Mouse (Mus musculus) midbrain, embryonic 10.5 days (tissue): ENCODE measurements around the gene Ostf1. TPM values are rescaled to one million over a fixed set of nuclear protein-coding genes. Genes with fewer than 3 reads are reported as not detected.

ENCODE experiments used
- DNase-seq: peaks from one replicate; pipeline ENCODE4 v3.0.0-alpha.2; 2017; ENCODE audit warnings: low spot score
- H3K27ac ChIP-seq: fragments of 300-500 bp; sonication (generic); replicated peaks from 2 replicates; pipeline ENCODE4 v1.5.1; 2016; ENCODE audit warnings: mild to moderate bottlenecking
- H3K27me3 ChIP-seq: fragments of 300-500 bp; sonication (generic); 2 replicates; pipeline ENCODE4 v1.6.1; 2016; ENCODE audit warnings: low read depth, mild to moderate bottlenecking; ENCODE audit not compliant: poor library complexity, severe bottlenecking
- H3K36me3 ChIP-seq: fragments of 300-500 bp; sonication (generic); 2 replicates; pipeline ENCODE4 v1.6.1; 2016; ENCODE audit warnings: mild to moderate bottlenecking, moderate library complexity
- H3K4me1 ChIP-seq: fragments of 300-500 bp; sonication (generic); 2 replicates; pipeline ENCODE4 v1.6.1; 2016
- H3K4me3 ChIP-seq: fragments of 300-500 bp; sonication (generic); 2 replicates; pipeline ENCODE4 v1.5.1; 2016; ENCODE audit warnings: mild to moderate bottlenecking, moderate library complexity
- H3K9me3 ChIP-seq: fragments of 300-500 bp; sonication (generic); replicated peaks from 2 replicates; pipeline ENCODE4 v1.6.1; 2016; ENCODE audit warnings: mild to moderate bottlenecking
- WGBS: fragments of 180-500 bp; shearing (Covaris S2); methylation state at CpG from one replicate; pipeline ENCODE4 v1.1.7; 2016; 5-methylcytosine and 5-hydroxymethylcytosine counted together
- polyA plus RNA-seq: library from polyadenylated mRNA; unstranded; fragments of >200 nt; fragmentation: Nextera tagmentation; extraction: Ambion mirVana; gene quantifications from 2 replicates; pipeline ENCODE4 v1.2.1, GENCODE M21; 2016

Gene Ostf1
- polyA plus RNA-seq, 1 experiment from 2014 or later, result 49.7 TPM

DNA sequence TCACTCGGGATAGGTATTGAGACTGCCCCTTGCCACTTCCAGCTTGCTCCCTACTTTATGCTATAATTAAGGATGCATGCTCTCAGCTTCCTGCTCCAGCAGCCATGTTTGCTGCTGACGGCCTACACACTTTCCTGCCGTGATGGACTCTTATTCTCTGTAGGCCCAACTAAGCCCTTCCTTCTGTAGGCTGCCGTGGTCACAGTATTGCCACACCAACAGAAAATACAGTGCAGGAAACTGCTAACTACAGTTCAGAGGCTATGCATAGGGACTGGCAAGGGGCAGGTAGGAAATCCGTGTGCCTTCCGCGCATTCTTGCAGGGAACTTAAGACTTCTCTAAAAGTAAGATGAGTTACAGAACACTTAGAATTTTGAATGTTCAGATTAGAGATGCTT, 17.3 kb downstream of the Ostf1 start:
- H3K36me3 ChIP-seq, result no peaks in the 10 kb centered on the region
- H3K27me3 ChIP-seq, result no peaks in the 10 kb centered on the region
- no peak for DNase-seq
- no peak overlapping the region for H3K27ac ChIP-seq
- WGBS, result 85% methylated on average over 7 of the region's 7 CpGs
- no peaks in the 10 kb centered on the region for H3K9me3 ChIP-seq
- H3K4me3 ChIP-seq, result no peak overlapping the region
- peaks cover 12% of the 10 kb centered on the region for H3K4me1 ChIP-seq

DNA sequence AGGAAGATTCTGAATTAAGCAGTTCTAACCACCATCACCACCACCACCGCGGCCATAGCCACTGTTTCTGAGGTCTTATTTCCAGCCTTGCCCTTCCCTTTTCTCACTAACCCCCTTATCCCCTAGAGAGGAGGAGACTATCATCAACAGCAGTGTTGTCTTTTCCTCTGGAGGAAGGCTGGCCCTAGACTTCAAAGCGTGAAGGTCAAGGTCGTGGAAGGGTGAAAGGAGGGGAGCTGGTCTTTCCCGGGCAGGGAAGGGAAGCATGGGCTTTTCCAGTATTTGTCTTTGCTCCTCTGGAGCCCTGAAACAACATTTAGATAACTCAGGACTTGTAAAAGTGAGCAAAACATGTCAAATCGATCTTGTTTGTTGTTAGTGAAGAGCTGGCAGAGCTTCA, 22.6 kb downstream of the Ostf1 start:
- 76% methylated on average over 6 of the region's 6 CpGs for WGBS
- Histone ChIP-seq H3K9me3 (no peaks in the 10 kb centered on the region), H3K27ac (no peak overlapping the region), H3K27me3 (no peaks in the 10 kb centered on the region), H3K4me3 (no peak overlapping the region), H3K4me1 (peaks cover 21% of the 10 kb centered on the region), H3K36me3 (no peaks in the 10 kb centered on the region)
- DNase-seq, result no peak

DNA sequence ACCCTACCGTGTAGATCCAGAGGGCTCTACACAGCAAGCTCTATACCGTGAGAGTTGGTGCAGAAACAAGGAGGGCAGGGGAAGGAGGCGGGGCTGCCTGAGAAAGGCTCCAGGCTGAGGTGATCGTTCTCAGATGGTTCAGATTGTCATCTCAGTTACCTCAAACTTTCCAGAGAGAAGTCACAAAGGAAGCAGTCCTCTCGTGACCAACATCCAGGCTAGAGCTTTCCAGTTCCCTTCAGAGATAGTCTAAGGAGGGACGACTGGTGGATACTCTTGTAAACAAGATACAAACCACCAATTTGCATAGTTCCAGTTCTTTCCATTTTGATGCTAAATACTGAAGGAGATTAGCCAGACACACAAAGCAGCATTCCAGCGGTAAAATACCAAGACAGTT, 23.7 kb downstream of the Ostf1 start:
- DNase-seq, result no peak
- H3K36me3 ChIP-seq, result no peaks in the 10 kb centered on the region
- no peaks in the 10 kb centered on the region for H3K27me3 ChIP-seq
- no peaks in the 10 kb centered on the region for H3K9me3 ChIP-seq
- H3K27ac ChIP-seq, result no peak overlapping the region
- WGBS, result 48% methylated on average over 7 of the region's 7 CpGs
- H3K4me3 ChIP-seq, result no peak overlapping the region
- H3K4me1 ChIP-seq, result peaks cover 15% of the 10 kb centered on the region

DNA sequence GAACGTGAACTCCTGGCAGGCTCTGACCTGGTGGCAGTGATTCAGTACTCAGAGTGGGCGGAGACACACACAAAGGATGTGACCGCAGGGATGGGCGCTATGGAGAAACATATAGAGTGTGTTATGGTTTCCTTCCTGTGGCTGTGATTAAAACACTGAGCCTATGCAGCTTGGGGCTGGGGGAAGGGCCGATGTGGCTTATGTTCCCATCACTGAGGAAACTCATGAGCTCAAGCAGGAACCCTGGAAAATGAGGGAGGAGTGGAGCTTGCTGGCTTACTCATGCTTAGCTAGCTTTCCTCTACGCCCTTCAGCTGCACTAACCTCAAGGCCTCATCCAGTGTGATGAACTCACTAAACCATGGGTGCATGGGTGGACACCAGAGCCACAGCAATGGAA, 28.6 kb downstream of the Ostf1 start:
- WGBS, result 88% methylated on average over 6 of the region's 6 CpGs
- Histone ChIP-seq H3K4me3 (no peak overlapping the region), H3K27ac (no peak overlapping the region)

DNA sequence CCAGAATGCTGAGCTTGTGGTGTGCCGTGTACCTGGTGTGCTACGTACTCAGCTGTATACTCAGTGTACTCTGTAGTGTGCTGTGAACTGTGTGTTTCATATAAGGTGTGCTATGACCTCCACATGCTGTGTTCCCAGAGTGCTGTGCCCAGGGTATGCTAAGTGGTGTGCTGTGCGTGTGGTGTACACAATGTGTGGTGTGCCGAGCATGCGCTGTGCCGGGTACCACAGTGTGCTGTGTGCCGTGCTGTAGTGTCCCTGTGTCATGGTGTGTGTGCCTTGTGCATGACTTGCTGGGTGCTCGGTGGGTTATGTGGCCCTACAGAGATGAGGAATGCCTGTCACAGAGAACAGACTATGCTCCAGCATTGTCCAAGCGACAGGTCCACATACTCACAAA, 31.0 kb downstream of the Ostf1 start:
- no peak for DNase-seq
- no peaks in the 10 kb centered on the region; the same call in 1 of the 2 replicates for H3K4me1 ChIP-seq
- no peaks in the 10 kb centered on the region for H3K27me3 ChIP-seq
- no peaks in the 10 kb centered on the region for H3K36me3 ChIP-seq
- no peaks in the 10 kb centered on the region for H3K9me3 ChIP-seq
- WGBS, result 94% methylated on average over 9 of the region's 9 CpGs
- H3K27ac ChIP-seq, result no peak overlapping the region
- no peak overlapping the region for H3K4me3 ChIP-seq

More for the DNA sequence above, 28.6 kb downstream of the Ostf1 start:
- DNase-seq, result no peak
- H3K9me3 ChIP-seq, result no peaks in the 10 kb centered on the region
- H3K4me1 ChIP-seq, result peaks cover 6% of the 10 kb centered on the region
- H3K36me3 ChIP-seq, result no peaks in the 10 kb centered on the region
- H3K27me3 ChIP-seq, result no peaks in the 10 kb centered on the region

DNA sequence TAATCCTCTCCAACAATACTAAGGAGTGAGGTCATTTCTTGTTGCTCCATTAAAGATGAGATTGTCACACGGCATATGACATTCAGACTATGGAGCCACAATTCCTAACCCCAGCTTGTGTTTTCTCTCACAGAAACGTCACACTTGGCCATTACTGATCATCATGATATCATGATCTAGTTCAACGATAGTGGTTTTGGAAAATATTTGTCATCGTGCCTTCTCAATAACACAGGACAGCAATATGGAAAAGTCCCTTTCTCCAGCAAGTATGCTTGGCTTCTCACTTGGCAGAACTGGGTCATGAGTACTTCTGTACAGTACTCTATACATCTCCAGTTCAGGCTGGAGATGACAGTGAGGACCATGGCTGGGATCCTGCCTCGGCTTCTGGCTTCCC, 32.0 kb downstream of the Ostf1 start:
- DNase-seq, result no peak
- H3K4me1 ChIP-seq, result peaks cover 2% of the 10 kb centered on the region
- H3K27me3 ChIP-seq, result no peaks in the 10 kb centered on the region
- H3K4me3 ChIP-seq, result no peak overlapping the region
- H3K36me3 ChIP-seq, result no peaks in the 10 kb centered on the region
- 93% methylated on average over 5 of the region's 5 CpGs for WGBS
- no peaks in the 10 kb centered on the region for H3K9me3 ChIP-seq
- no peak overlapping the region for H3K27ac ChIP-seq

DNA sequence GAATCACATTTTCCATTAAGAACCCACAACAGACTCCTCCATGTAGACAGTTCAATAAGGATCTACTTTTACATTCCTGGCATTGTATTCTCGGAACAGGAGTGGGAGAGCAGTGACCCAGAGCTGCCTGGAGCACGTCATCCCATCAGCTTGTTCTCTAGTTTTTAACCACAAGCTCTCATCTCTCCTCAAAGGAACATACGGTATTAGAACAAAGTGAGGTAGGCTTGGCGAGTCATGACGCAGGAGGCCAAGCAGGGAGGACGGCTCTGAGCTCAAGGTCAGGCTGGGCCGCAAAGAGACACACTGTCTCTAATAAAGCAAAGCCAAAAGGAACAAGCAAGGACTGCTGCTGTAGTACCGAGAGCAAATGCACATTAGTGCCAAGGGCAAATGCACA, 32.6 kb downstream of the Ostf1 start:
- no peaks in the 10 kb centered on the region for H3K9me3 ChIP-seq
- no peak overlapping the region for H3K27ac ChIP-seq
- WGBS, result 83% methylated on average over 8 of the region's 8 CpGs
- no peak overlapping the region for H3K4me3 ChIP-seq
- peaks cover 2% of the 10 kb centered on the region for H3K4me1 ChIP-seq
- no peak for DNase-seq
- no peaks in the 10 kb centered on the region for H3K36me3 ChIP-seq
- H3K27me3 ChIP-seq, result no peaks in the 10 kb centered on the region

DNA sequence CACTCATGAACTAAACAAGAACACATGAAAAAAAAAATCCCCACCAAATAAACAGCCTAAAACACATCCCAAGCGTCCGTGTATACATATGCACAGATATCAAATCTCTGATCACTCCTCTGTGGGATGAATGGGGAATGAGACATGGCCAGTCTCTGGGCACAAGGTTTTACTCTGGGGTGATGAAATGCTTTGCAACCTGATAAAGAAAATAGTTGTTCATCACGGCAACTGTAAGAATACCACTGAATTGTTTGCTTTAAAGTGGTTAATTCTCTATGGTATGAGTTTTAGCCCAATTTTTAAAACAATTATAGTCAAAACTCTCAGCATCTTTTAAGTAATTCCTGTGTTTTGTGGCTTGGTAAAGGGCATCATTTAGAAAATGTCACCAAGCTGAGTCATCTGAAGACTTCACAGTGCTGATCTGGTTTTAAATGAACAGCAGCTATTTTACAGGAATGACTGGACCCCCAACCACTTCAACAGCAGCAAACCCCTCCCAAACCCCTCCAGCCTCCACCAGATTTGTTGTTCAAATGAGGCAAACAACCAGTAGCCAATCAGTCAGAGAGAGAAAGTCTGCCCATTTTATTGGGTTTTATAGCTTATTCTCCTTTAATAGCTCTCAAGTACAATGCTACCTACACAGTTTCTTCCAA, 33.2 kb downstream of the Ostf1 start:
- H3K4me3 ChIP-seq, result no peak overlapping the region
- peaks cover 2% of the 10 kb centered on the region for H3K4me1 ChIP-seq
- no peaks in the 10 kb centered on the region for H3K27me3 ChIP-seq
- H3K27ac ChIP-seq, result no peak overlapping the region
- DNase-seq, result no peak
- H3K9me3 ChIP-seq, result no peaks in the 10 kb centered on the region
- no peaks in the 10 kb centered on the region for H3K36me3 ChIP-seq
- 88% methylated on average over 3 of the region's 3 CpGs for WGBS

DNA sequence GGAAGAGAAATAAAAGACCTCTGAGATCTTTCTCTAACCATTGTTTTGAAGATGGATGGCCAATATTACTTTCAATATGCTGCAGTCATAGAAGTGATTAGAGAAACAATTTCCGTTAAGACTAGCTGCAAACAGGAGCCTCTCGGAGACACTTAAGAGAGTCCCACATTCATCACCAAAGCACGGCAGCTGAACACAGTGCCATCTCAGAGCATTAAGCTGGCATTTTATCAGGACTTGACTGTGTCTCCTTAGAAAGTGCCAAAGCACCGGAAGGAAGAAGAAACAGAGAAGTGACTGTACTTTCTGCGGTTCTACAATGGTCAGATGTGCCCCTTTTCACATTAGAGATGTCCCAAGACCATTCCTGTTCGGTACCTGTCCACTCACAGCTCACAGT, 33.9 kb downstream of the Ostf1 start:
- Histone ChIP-seq H3K27me3 (no peaks in the 10 kb centered on the region), H3K27ac (no peak overlapping the region), H3K9me3 (no peaks in the 10 kb centered on the region), H3K4me1 (peaks cover 6% of the 10 kb centered on the region; the same call in 1 of the 2 replicates), H3K36me3 (no peaks in the 10 kb centered on the region), H3K4me3 (no peak overlapping the region)
- WGBS, result 89% methylated on average over 6 of the region's 6 CpGs
- no peak for DNase-seq

DNA sequence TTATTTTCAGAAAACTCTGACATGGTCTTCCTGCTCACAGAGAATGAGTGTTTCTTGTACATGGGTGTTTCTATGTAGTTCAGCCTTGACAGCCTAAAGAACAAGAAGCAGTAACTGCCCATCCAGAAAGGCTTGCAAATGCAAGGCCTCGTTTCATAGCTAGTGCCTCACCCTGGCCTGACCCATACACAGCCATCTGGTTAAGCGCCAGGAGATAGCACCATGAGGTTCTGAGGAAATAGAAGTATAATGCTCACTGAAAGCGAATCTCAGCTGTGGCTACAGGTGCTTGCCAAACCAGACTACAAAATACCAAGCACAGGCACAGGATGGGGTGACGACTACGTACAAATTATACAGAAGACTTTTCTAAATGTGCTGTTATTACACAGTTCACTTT, 34.7 kb downstream of the Ostf1 start:
- WGBS, result 91% methylated on average over 5 of the region's 5 CpGs
- Histone ChIP-seq H3K27ac (no peak overlapping the region), H3K4me3 (no peak overlapping the region), H3K4me1 (peaks cover 9% of the 10 kb centered on the region; the same call in 1 of the 2 replicates), H3K36me3 (no peaks in the 10 kb centered on the region), H3K27me3 (no peaks in the 10 kb centered on the region), H3K9me3 (no peaks in the 10 kb centered on the region)
- no peak for DNase-seq

DNA sequence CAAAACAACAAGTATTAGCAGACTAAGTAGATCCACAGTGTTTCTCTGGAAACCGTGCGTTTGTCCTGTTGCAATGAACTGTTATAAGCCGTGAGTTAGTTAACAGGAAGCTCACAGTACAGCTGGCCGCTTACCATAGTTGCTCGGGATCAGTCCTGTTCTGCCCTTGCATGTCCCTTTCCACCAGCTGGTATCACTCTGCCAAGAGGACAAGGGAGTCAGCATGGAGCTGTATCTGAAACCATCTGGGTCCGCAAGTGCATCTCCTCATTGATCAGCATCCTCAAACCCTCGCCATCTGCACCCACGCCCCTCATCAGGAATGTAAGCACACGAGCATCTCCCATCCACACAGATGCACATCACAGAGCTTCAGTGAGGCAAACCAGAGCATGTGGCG, 37.9 kb downstream of the Ostf1 start:
- Histone ChIP-seq H3K4me3 (no peak overlapping the region), H3K27ac (no peak overlapping the region), H3K36me3 (no peaks in the 10 kb centered on the region), H3K9me3 (no peaks in the 10 kb centered on the region), H3K27me3 (no peaks in the 10 kb centered on the region), H3K4me1 (peaks cover 27% of the 10 kb centered on the region)
- DNase-seq, result no peak
- 90% methylated on average over 10 of the region's 10 CpGs for WGBS

DNA sequence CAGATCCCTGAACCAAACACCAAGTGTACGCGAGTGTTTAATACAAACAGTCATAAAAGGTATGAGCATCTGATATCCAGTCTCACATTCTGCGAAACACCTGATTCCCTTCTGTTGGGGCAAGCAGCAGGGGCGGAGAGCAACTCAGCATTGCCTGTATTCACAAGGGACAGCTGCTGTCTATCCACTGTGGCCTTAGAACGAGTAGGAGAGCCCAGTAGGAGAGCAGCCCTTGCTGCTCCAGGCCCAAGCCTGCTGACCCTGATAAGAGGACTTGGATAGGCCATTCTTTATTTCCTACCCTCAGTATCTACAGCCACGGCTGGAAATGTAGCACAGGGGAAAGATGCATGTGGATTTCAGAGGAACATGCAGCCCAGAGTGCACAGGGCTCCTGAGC, 38.7 kb downstream of the Ostf1 start:
- DNase-seq, result no peak
- H3K4me1 ChIP-seq, result peaks cover 27% of the 10 kb centered on the region
- WGBS, result 82% methylated on average over 6 of the region's 6 CpGs
- no peaks in the 10 kb centered on the region for H3K9me3 ChIP-seq
- no peaks in the 10 kb centered on the region for H3K27me3 ChIP-seq
- peak overlapping the region; percentile 18; the same call in 1 of the 2 replicates for H3K27ac ChIP-seq
- H3K4me3 ChIP-seq, result no peak overlapping the region
- H3K36me3 ChIP-seq, result no peaks in the 10 kb centered on the region

DNA sequence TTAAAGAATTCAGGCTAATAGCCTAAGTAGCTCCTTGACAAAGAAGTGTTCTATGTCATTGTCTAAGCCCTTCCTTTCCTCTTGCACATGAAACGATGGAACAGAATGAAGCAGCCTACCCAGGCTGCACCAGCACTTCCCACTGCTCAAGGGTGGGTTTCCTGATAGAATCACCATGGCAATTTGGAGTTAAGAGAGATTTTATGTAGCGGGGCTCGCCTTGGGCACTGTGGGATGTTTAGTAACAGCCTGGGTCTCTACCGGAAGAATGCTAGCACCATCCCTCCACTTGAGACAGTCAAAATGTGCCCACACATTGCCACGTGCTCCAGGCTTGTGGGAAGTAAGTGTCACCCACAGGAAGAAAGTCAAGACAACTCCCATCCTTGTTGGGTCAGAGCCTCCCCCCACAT, 40.7 kb downstream of the Ostf1 start:
- Histone ChIP-seq H3K9me3 (no peaks in the 10 kb centered on the region), H3K27ac (no peak overlapping the region), H3K4me1 (peaks cover 27% of the 10 kb centered on the region), H3K36me3 (no peaks in the 10 kb centered on the region), H3K27me3 (no peaks in the 10 kb centered on the region), H3K4me3 (no peak overlapping the region)
- DNase-seq, result no peak
- WGBS, result 63% methylated on average over 5 of the region's 5 CpGs

DNA sequence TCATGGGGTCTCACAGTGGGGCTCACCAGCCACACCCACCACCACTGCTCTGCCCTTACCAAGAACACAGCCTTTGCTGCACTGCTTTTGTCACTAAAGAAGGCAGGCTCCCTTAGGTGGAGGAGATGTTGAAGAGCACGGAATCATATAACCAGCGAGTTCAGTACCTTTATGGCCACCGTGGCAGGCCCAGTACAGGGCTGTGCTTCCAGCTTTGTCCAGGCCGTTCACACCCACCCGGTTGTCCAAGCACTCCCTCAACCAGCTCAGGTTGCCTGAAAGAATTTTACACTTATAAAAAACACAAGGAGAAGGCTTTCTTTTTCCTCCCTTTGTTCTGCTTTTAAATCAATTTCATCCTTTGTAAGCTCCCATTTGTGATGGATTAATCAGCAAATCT, 41.4 kb downstream of the Ostf1 start:
- DNase-seq, result no peak
- Histone ChIP-seq H3K9me3 (no peaks in the 10 kb centered on the region), H3K27ac (no peak overlapping the region), H3K36me3 (no peaks in the 10 kb centered on the region), H3K4me3 (no peak overlapping the region), H3K27me3 (no peaks in the 10 kb centered on the region), H3K4me1 (peaks cover 25% of the 10 kb centered on the region)
- 62% methylated on average over 5 of the region's 5 CpGs for WGBS
